Mouse (Mus musculus) cerebellum, adult 2 months (tissue): ENCODE results near the gene Nbea.

Experiments used
- CTCF ChIP-seq: fragments of 200-500 bp; IDR thresholded peaks from 2 replicates; pipeline ENCODE4 v1.5.1; 2011; ENCODE audit warnings: low read depth, mild to moderate bottlenecking, control low read depth, low read length, moderate library complexity, borderline replicate concordance; ENCODE audit not compliant: insufficient read depth
- POLR2A ChIP-seq: fragments of 200-500 bp; IDR thresholded peaks from 2 replicates; pipeline ENCODE4 v1.6.1; 2011; ENCODE audit warnings: low read length, control low read depth, borderline replicate concordance; ENCODE audit not compliant: insufficient read depth

DNA sequence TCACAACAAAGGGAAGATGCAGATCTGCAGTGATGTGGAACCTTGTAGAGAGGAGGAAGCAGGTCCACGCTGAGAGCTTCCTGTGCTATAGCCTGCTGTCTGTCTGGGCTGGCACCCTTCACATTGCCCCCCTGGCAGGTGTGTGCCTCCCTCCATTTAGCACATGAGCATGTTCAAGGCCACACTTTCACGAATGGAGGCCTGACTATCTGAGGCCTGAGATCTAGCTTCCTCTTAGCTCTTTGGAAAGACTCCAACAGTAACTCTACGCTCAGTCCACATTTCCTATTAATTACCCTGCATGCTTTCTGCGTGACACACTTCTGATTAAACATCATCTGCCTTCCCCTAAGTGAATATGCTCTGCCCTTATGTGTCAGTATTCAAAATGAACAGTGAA lies 490.4 kb downstream of the Nbea start:
- TF ChIP-seq POLR2A: no peak
- TF ChIP-seq CTCF: no peak
